Mouse (Mus musculus) CD8-positive naive resting alpha-beta T cell, adult 2 months (primary cell): ENCODE measurements around the gene Sapcd2.

Experiments used
- DNase-seq, 2 experiments: peaks; one replicate each; pipeline ENCODE4 v3.0.0; 2022; ENCODE audit warnings: low read depth in 2 of 2, low spot score in 2 of 2

Sapcd2 gene

DNA sequence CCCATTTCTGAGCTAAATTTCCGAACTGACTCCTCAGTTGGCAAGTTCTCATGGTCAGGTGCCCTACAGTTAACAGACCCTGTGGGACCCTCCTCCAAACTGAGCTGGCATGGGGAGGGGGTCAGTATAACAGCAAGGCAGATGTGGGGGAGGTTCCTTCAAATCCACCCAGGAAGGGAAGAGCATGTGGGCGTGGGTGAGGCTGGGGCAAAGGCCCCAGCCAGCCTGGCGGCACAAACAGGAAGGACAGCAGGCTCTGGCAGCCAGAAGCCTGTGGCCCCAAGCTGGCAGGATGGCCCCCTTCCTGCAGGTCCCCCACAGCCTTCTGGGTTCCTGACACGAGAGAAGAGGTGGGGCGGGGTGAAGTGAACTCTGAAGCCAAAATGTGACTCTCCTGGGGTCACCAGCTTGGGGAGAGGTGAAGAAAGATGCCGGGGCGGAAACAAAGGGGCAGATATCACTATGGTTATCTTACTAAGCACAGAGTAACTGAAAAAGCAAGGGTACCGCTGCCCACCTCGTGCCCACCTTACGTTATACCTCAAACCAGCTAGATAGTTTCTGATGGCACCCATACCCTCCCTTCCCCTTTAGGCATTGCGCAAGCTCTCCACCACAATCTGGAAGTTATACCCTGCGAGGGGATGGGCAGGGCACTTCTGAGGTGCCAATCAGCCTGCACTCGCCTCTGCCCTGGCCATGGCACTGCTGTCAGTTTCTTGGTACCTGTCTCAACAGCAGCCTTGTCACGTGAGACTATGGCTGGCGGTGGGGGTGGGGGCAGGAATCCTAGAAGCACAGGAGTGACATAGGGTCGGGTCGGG lies 50.7 kb downstream of the Sapcd2 start, which contains the start of gene Fut7:
TSS of gene Fut7 (plus strand) at position 681 of the 824 bp plus-strand sequence.
- peak; percentile 35 to 43 for DNase-seq

DNA sequence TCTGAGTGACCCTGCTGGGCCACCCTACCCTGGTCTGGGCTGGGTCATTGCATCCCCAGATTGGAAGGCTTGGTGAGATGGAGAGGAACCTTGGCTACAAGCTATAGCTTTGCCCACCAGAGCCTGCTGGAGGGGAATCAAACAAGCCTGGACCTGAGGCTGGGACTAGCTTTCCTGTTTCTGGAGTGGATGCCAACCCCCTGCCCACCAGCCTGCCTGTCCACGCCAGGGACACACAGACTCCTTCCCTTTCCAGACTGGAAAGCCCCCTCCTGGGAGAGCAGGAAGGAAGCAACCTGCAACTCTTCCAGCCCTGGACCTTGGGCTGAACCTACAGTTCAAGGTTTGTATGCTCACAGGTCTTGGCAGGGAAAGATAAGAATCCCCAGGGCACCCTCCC lies 51.5 kb downstream of the Sapcd2 start:
- DNase-seq = no peak

DNA sequence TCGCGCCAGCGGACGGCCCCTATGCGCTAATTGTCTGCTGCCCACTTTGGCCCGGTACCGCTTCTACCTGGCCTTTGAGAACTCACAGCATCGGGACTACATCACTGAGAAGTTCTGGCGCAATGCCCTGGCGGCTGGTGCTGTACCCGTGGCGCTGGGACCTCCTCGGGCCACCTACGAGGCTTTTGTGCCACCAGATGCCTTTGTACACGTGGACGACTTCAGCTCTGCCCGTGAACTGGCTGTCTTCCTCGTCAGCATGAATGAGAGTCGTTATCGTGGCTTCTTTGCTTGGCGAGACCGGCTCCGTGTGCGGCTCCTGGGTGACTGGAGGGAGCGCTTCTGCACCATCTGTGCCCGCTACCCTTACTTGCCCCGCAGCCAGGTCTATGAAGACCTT lies 53.4 kb downstream of the Sapcd2 start:
- no peak for DNase-seq

DNA sequence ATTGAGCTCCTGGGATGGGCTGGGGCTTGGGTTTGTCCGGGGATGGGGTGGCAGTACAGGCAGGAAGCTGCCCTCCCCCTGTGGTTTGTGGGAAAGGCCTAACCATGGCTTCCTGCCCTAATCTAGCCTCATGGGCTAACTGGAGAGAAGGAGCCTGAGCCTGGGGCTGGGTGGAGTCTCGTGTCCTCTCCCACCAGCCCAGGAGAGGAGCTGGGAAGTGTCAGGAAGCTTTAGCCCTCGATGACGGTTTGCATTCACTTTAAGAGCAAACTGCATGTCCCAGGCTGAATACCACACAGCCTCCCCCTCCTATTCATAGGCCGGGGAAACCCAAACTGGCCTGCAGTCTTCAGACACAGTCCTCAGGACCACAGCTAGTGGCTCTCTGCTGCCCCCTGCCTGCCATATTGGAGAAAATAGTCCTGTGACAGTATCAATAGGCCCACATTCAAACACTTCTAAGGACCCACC lies 54.6 kb downstream of the Sapcd2 start:
- DNase-seq = peak; percentile 42 to 63

DNA sequence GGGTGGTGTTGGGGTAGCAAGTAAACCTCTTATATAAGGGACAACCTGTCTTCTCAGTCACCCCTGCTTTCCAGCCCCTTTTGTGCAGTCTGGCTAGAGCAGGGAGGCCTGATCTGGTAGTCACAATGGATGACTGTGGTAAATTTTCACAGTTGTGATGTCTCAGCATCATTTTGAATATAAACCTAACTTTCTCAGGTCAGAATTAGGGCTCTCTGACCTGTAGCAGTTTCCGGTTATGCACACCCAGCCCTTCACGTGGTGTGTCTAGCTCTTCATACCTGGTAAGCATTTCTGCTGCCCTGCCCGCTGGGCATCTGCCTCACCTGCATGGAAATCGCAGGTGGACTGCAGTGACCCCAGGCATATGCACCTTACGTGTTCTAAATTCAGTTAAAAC lies 55.1 kb downstream of the Sapcd2 start:
- DNase-seq = no peak
